Mouse (Mus musculus): Measurements from ENCODE around the gene Slc25a27. TPM values are rescaled to one million over a fixed set of nuclear protein-coding genes. Genes with fewer than 3 reads are reported as not detected.

The Slc25a27 gene
- polyA plus RNA-seq, 1 experiment from 2014 or later: 2.9 TPM

GRCm38 (mm10) chr17:43622076-43622475 is 44.9 kb downstream of the Slc25a27 start:
- WGBS: 61% methylated on average over 10 of the region's 10 CpGs
- Histone ChIP-seq H3K27me3 (replicated peaks; ENCODE audit: control insufficient read depth, insufficient read depth, low read length) (peaks cover 2% of the 10 kb centered on the region; the same call in 1 of the 2 replicates), H3K9me3 (ENCODE audit: control insufficient read depth) (no peaks in the 10 kb centered on the region), H3K4me2 (replicated peaks; ENCODE audit: low read depth) (no peak overlapping the region), H3K36me3 (ENCODE audit: control insufficient read depth, insufficient read depth) (no peaks in the 10 kb centered on the region), H3K27ac (ENCODE audit: low read depth, low read length) (no peak overlapping the region), H3K9ac (ENCODE audit: low read depth, low read length) (no peak overlapping the region), H3K4me3 (ENCODE audit: low read depth, low read length) (no peak overlapping the region), H3K4me1 (replicated peaks; ENCODE audit: control insufficient read depth, insufficient read depth, low read length) (no peaks in the 10 kb centered on the region)
- peak; percentile 56 for ATAC-seq
- no peak for TF ChIP-seq CTCF (IDR thresholded peaks at IDR 0.05; ENCODE audit: low read depth)

DNA sequence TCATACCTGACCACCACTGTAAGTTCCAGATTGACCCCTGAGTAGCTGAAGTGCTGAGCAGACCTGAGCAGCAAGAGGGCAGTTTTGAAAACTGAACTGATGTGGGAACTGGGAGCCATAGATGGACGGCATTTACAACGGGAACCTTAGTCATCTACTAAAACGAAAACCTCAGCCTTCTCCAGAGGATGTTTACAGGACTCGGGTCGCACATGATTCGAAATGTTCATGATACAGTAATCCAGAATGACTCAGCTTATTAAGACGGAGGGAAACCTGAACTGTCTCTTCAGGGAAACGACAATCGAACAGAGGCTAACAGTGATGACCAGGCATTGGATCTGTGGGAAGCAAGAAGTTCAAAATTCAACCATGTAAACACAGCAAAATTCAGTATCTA is 47.9 kb downstream of the Slc25a27 start:
- TF ChIP-seq CTCF (IDR thresholded peaks at IDR 0.05; ENCODE audit: low read depth): no peak
- Histone ChIP-seq H3K9ac (ENCODE audit: low read depth, low read length) (no peak overlapping the region), H3K27ac (ENCODE audit: low read depth, low read length) (no peak overlapping the region), H3K9me3 (ENCODE audit: control insufficient read depth) (no peaks in the 10 kb centered on the region), H3K27me3 (replicated peaks; ENCODE audit: control insufficient read depth, insufficient read depth, low read length) (no peaks in the 10 kb centered on the region), H3K4me1 (replicated peaks; ENCODE audit: control insufficient read depth, insufficient read depth, low read length) (no peaks in the 10 kb centered on the region), H3K4me2 (replicated peaks; ENCODE audit: low read depth) (no peak overlapping the region), H3K4me3 (ENCODE audit: low read depth, low read length) (no peak overlapping the region), H3K36me3 (ENCODE audit: control insufficient read depth, insufficient read depth) (no peaks in the 10 kb centered on the region)
- no peak for ATAC-seq
- 82% methylated on average over 9 of the region's 9 CpGs for WGBS

DNA sequence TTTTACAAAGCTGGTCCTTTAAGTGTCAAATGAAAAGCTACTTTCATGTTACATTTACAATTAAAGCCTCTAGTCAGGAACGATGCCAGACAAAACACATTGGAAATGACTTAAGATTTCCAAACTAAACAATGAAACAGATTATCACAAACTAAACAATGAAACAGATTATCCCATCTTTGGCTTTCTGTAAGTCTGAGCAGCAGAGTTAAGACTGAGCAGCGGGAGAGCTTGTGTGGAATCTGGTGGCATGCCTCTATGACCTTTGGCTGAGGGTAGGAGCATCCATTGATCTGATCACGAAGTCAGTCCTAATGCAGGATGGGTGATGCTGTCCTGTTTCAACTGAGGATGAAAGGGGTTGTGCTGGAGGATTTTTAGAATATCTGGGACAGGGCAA is 54.8 kb downstream of the Slc25a27 start:
- H3K27ac ChIP-seq (ENCODE audit: low read depth, low read length): no peak overlapping the region
- 59% methylated on average over 3 of the region's 3 CpGs for WGBS
- ATAC-seq: no peak

GRCm38 (mm10) chr17:43611586-43611985 is 55.4 kb downstream of the Slc25a27 start:
- 14% methylated on average over 7 of the region's 7 CpGs for WGBS

More for the DNA sequence above, 54.8 kb downstream of the Slc25a27 start:
- no peaks in the 10 kb centered on the region for H3K9me3 ChIP-seq (ENCODE audit: control insufficient read depth)
- no peaks in the 10 kb centered on the region for H3K4me1 ChIP-seq (replicated peaks; ENCODE audit: control insufficient read depth, insufficient read depth, low read length)
- H3K9ac ChIP-seq (ENCODE audit: low read depth, low read length): no peak overlapping the region
- no peak for TF ChIP-seq CTCF (IDR thresholded peaks at IDR 0.05; ENCODE audit: low read depth)
- H3K4me2 ChIP-seq (replicated peaks; ENCODE audit: low read depth): no peak overlapping the region
- no peak overlapping the region for H3K4me3 ChIP-seq (ENCODE audit: low read depth, low read length)
- no peaks in the 10 kb centered on the region for H3K27me3 ChIP-seq (replicated peaks; ENCODE audit: control insufficient read depth, insufficient read depth, low read length)
- H3K36me3 ChIP-seq (ENCODE audit: control insufficient read depth, insufficient read depth): no peaks in the 10 kb centered on the region; the same call in 1 of the 2 replicates

GRCm38 (mm10) chr17:43606704-43607103 is 60.3 kb downstream of the Slc25a27 start:
- no peaks in the 10 kb centered on the region for H3K27me3 ChIP-seq (replicated peaks; ENCODE audit: control insufficient read depth, insufficient read depth, low read length)
- H3K4me2 ChIP-seq (replicated peaks; ENCODE audit: low read depth): no peak overlapping the region
- H3K27ac ChIP-seq (ENCODE audit: low read depth, low read length): no peak overlapping the region
- H3K4me1 ChIP-seq (replicated peaks; ENCODE audit: control insufficient read depth, insufficient read depth, low read length): no peaks in the 10 kb centered on the region
- TF ChIP-seq CTCF (IDR thresholded peaks at IDR 0.05; ENCODE audit: low read depth): peak; percentile 98
- peak; percentile 45; the same call in 1 of the 2 replicates for ATAC-seq
- H3K36me3 ChIP-seq (ENCODE audit: control insufficient read depth, insufficient read depth): no peaks in the 10 kb centered on the region; the same call in 1 of the 2 replicates
- H3K9me3 ChIP-seq (ENCODE audit: control insufficient read depth): no peaks in the 10 kb centered on the region
- no peak overlapping the region for H3K9ac ChIP-seq (ENCODE audit: low read depth, low read length)
- no peak overlapping the region for H3K4me3 ChIP-seq (ENCODE audit: low read depth, low read length)
- WGBS: 11% methylated on average over 3 of the region's 3 CpGs

More at GRCm38 (mm10) chr17:43611586-43611985, 55.4 kb downstream of the Slc25a27 start:
- H3K4me1 ChIP-seq (replicated peaks; ENCODE audit: control insufficient read depth, insufficient read depth, low read length): no peaks in the 10 kb centered on the region
- peak; percentile 87 for TF ChIP-seq CTCF (IDR thresholded peaks at IDR 0.05; ENCODE audit: low read depth)
- H3K27ac ChIP-seq (ENCODE audit: low read depth, low read length): no peak overlapping the region
- no peaks in the 10 kb centered on the region for H3K27me3 ChIP-seq (replicated peaks; ENCODE audit: control insufficient read depth, insufficient read depth, low read length)
- no peak overlapping the region for H3K9ac ChIP-seq (ENCODE audit: low read depth, low read length)
- no peaks in the 10 kb centered on the region for H3K9me3 ChIP-seq (ENCODE audit: control insufficient read depth)
- no peak overlapping the region for H3K4me3 ChIP-seq (ENCODE audit: low read depth, low read length)
- H3K36me3 ChIP-seq (ENCODE audit: control insufficient read depth, insufficient read depth): no peaks in the 10 kb centered on the region; the same call in 1 of the 2 replicates
- no peak overlapping the region for H3K4me2 ChIP-seq (replicated peaks; ENCODE audit: low read depth)
- ATAC-seq: no peak

DNA sequence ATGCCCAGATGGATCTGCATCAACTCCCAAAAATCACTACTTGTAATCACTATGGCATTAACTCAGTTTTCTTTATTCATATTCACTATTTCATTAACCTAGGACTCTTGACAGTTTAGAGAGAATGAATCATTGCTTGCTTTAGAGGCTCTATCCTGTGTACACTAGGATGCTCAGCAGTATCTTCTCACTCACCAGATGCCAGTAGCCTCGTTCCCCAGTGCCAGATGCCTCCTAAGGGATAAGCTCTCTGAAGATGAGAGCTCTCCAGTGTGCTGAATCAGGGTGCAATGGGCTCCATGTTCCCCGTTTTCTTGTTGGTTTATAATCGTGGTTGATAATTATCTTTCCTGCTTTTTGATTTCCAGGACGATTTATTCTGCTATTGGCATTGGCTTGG is 68.3 kb downstream of the Slc25a27 start:
- H3K4me3 ChIP-seq (ENCODE audit: low read depth, low read length): no peak overlapping the region
- no peaks in the 10 kb centered on the region for H3K4me1 ChIP-seq (replicated peaks; ENCODE audit: control insufficient read depth, insufficient read depth, low read length)
- no peak overlapping the region for H3K27ac ChIP-seq (ENCODE audit: low read depth, low read length)
- no peaks in the 10 kb centered on the region for H3K9me3 ChIP-seq (ENCODE audit: control insufficient read depth)
- H3K4me2 ChIP-seq (replicated peaks; ENCODE audit: low read depth): no peak overlapping the region
- no peaks in the 10 kb centered on the region for H3K27me3 ChIP-seq (replicated peaks; ENCODE audit: control insufficient read depth, insufficient read depth, low read length)
- no peaks in the 10 kb centered on the region for H3K36me3 ChIP-seq (ENCODE audit: control insufficient read depth, insufficient read depth)
- TF ChIP-seq CTCF (IDR thresholded peaks at IDR 0.05; ENCODE audit: low read depth): no peak
- ATAC-seq: no peak
- H3K9ac ChIP-seq (ENCODE audit: low read depth, low read length): no peak overlapping the region
- WGBS: 58% methylated on average over 4 of the region's 4 CpGs

GRCm38 (mm10) chr17:43597742-43598141 is 69.3 kb downstream of the Slc25a27 start:
- no peak overlapping the region for H3K9ac ChIP-seq (ENCODE audit: low read depth, low read length)
- ATAC-seq: no peak
- H3K4me1 ChIP-seq (replicated peaks; ENCODE audit: control insufficient read depth, insufficient read depth, low read length): no peaks in the 10 kb centered on the region
- no peaks in the 10 kb centered on the region for H3K9me3 ChIP-seq (ENCODE audit: control insufficient read depth)
- H3K36me3 ChIP-seq (ENCODE audit: control insufficient read depth, insufficient read depth): no peaks in the 10 kb centered on the region
- no peak overlapping the region for H3K4me2 ChIP-seq (replicated peaks; ENCODE audit: low read depth)
- H3K27ac ChIP-seq (ENCODE audit: low read depth, low read length): no peak overlapping the region
- peak; percentile 38 for TF ChIP-seq CTCF (IDR thresholded peaks at IDR 0.05; ENCODE audit: low read depth)
- 95% methylated on average over 2 of the region's 2 CpGs for WGBS
- no peak overlapping the region for H3K4me3 ChIP-seq (ENCODE audit: low read depth, low read length)
- no peaks in the 10 kb centered on the region for H3K27me3 ChIP-seq (replicated peaks; ENCODE audit: control insufficient read depth, insufficient read depth, low read length)

Data from intestine, postnatal 0 days (tissue).